Mouse (Mus musculus) embryonic facial prominence, embryonic 12.5 days (tissue): ENCODE data around the gene Prkcd. TPM values are rescaled to one million over a fixed set of nuclear protein-coding genes. Genes with fewer than 3 reads are reported as not detected.

ENCODE experiments used
- ATAC-seq: fragments of 200-750 bp; cut with Nextera tagmentation; 2 replicates; pipeline ENCODE4 v1.8.0; 2017; ENCODE audit not compliant: insufficient number of reproducible peaks, insufficient read depth, low FRiP score, low TSS enrichment
- H3K27ac ChIP-seq: fragments of 300-500 bp; sonication (generic); 2 replicates; pipeline ENCODE4 v1.5.1; 2016; ENCODE audit warnings: mild to moderate bottlenecking
- H3K27me3 ChIP-seq: fragments of 300-500 bp; sonication (generic); 2 replicates; pipeline ENCODE4 v1.6.1; 2016; ENCODE audit warnings: mild to moderate bottlenecking, moderate library complexity
- H3K36me3 ChIP-seq: fragments of 300-500 bp; sonication (generic); 2 replicates; pipeline ENCODE4 v1.6.1; 2016; ENCODE audit warnings: mild to moderate bottlenecking
- H3K4me1 ChIP-seq: fragments of 300-500 bp; sonication (generic); 2 replicates; pipeline ENCODE4 v1.6.1; 2016
- H3K4me2 ChIP-seq: fragments of 300-500 bp; sonication (generic); replicated peaks from 2 replicates; pipeline ENCODE4 v1.6.1; 2016; ENCODE audit warnings: mild to moderate bottlenecking, moderate library complexity
- H3K4me3 ChIP-seq: fragments of 300-500 bp; sonication (generic); 2 replicates; pipeline ENCODE4 v1.5.1; 2016; ENCODE audit warnings: mild to moderate bottlenecking
- H3K9ac ChIP-seq: fragments of 300-500 bp; sonication (generic); 2 replicates; pipeline ENCODE4 v1.6.1; 2016; ENCODE audit warnings: mild to moderate bottlenecking, moderate library complexity
- H3K9me3 ChIP-seq: fragments of 300-500 bp; sonication (generic); 2 replicates; pipeline ENCODE4 v1.6.1; 2016; ENCODE audit warnings: mild to moderate bottlenecking, moderate library complexity
- WGBS: fragments of 180-500 bp; shearing (Covaris S2); methylation state at CpG from one replicate; pipeline ENCODE4 v1.1.7; 2016; 5-methylcytosine and 5-hydroxymethylcytosine counted together
- polyA plus RNA-seq: library from polyadenylated mRNA; unstranded; fragments of >200 nt; fragmentation: Nextera tagmentation; extraction: Ambion mirVana; gene quantifications from 2 replicates; pipeline ENCODE4 v1.2.1, GENCODE M21; 2016

Prkcd gene
- polyA plus RNA-seq, 1 experiment from 2014 or later: 55.6 TPM

- Histone ChIP-seq H3K4me1 (no peaks in the 10 kb centered on the region; the same call in 1 of the 2 replicates), H3K27ac (no peak overlapping the region), H3K9me3 (no peaks in the 10 kb centered on the region), H3K4me3 (no peak overlapping the region), H3K9ac (no peak overlapping the region), H3K4me2 (no peak overlapping the region), H3K27me3 (no peaks in the 10 kb centered on the region), H3K36me3 (no peaks in the 10 kb centered on the region)
- WGBS: 93% methylated on average over 2 of the region's 2 CpGs
- no peak for ATAC-seq
Observed at GRCm38 (mm10) chr14:30618746-30619275, 7.2 kb downstream of the Prkcd start.

- H3K4me2 ChIP-seq: no peak overlapping the region
- WGBS: 51% methylated on average over 2 of the region's 2 CpGs
- H3K36me3 ChIP-seq: no peaks in the 10 kb centered on the region
- no peaks in the 10 kb centered on the region for H3K9me3 ChIP-seq
- no peak overlapping the region for H3K9ac ChIP-seq
- no peak overlapping the region for H3K27ac ChIP-seq
- no peaks in the 10 kb centered on the region; the same call in 1 of the 2 replicates for H3K4me1 ChIP-seq
- no peak overlapping the region for H3K4me3 ChIP-seq
- no peaks in the 10 kb centered on the region for H3K27me3 ChIP-seq
- ATAC-seq: no peak
Observed at GRCm38 (mm10) chr14:30616751-30617150, 9.3 kb downstream of the Prkcd start.

- no peak for ATAC-seq
- Histone ChIP-seq H3K27ac (no peak overlapping the region), H3K36me3 (peaks cover 3% of the 10 kb centered on the region; the same call in 1 of the 2 replicates), H3K4me1 (no peaks in the 10 kb centered on the region; the same call in 1 of the 2 replicates), H3K9me3 (no peaks in the 10 kb centered on the region), H3K27me3 (no peaks in the 10 kb centered on the region), H3K4me3 (no peak overlapping the region), H3K9ac (no peak overlapping the region), H3K4me2 (no peak overlapping the region)
- 70% methylated on average over 2 of the region's 2 CpGs for WGBS
Observed at GRCm38 (mm10) chr14:30612962-30613715, 12.9 kb downstream of the Prkcd start.

GRCm38 (mm10) chr14:30612523-30612922 lies 13.5 kb downstream of the Prkcd start:
- WGBS: 23% methylated on average over 7 of the region's 7 CpGs
- H3K9me3 ChIP-seq: no peaks in the 10 kb centered on the region
- H3K9ac ChIP-seq: no peak overlapping the region; the same call in 1 of the 2 replicates
- H3K4me3 ChIP-seq: no peak overlapping the region
- no peaks in the 10 kb centered on the region for H3K27me3 ChIP-seq
- ATAC-seq: no peak
- no peak overlapping the region for H3K27ac ChIP-seq
- peaks cover 3% of the 10 kb centered on the region; the same call in 1 of the 2 replicates for H3K36me3 ChIP-seq
- no peaks in the 10 kb centered on the region; the same call in 1 of the 2 replicates for H3K4me1 ChIP-seq
- H3K4me2 ChIP-seq: no peak overlapping the region

GRCm38 (mm10) chr14:30610940-30611339 lies 15.1 kb downstream of the Prkcd start:
- no peak overlapping the region for H3K4me3 ChIP-seq
- H3K4me2 ChIP-seq: no peak overlapping the region
- no peak overlapping the region for H3K27ac ChIP-seq
- H3K27me3 ChIP-seq: no peaks in the 10 kb centered on the region
- no peak for ATAC-seq
- peaks cover 9% of the 10 kb centered on the region for H3K36me3 ChIP-seq
- WGBS: 76% methylated on average over 3 of the region's 3 CpGs
- no peaks in the 10 kb centered on the region for H3K9me3 ChIP-seq
- no peaks in the 10 kb centered on the region; the same call in 1 of the 2 replicates for H3K4me1 ChIP-seq
- H3K9ac ChIP-seq: no peak overlapping the region

- ATAC-seq: no peak
- Histone ChIP-seq H3K36me3 (peaks cover 14% of the 10 kb centered on the region), H3K27me3 (no peaks in the 10 kb centered on the region), H3K27ac (no peak overlapping the region), H3K4me1 (no peaks in the 10 kb centered on the region; the same call in 1 of the 2 replicates), H3K4me3 (no peak overlapping the region), H3K9ac (no peak overlapping the region), H3K9me3 (no peaks in the 10 kb centered on the region), H3K4me2 (no peak overlapping the region)
- 62% methylated on average over 2 of the region's 2 CpGs for WGBS
Observed at GRCm38 (mm10) chr14:30610304-30610703, 15.7 kb downstream of the Prkcd start.

GRCm38 (mm10) chr14:30609499-30609898 lies 16.5 kb downstream of the Prkcd start:
- no peak for ATAC-seq
- H3K9me3 ChIP-seq: no peaks in the 10 kb centered on the region
- WGBS: 97% methylated on average over 3 of the region's 3 CpGs
- H3K9ac ChIP-seq: no peak overlapping the region
- H3K27me3 ChIP-seq: no peaks in the 10 kb centered on the region
- H3K27ac ChIP-seq: no peak overlapping the region
- H3K4me2 ChIP-seq: no peak overlapping the region
- no peaks in the 10 kb centered on the region for H3K4me1 ChIP-seq
- H3K36me3 ChIP-seq: peaks cover 16% of the 10 kb centered on the region
- no peak overlapping the region for H3K4me3 ChIP-seq

- Histone ChIP-seq H3K4me3 (no peak overlapping the region), H3K9me3 (no peaks in the 10 kb centered on the region), H3K27ac (no peak overlapping the region), H3K4me1 (no peaks in the 10 kb centered on the region), H3K27me3 (no peaks in the 10 kb centered on the region), H3K4me2 (no peak overlapping the region), H3K9ac (no peak overlapping the region), H3K36me3 (peaks cover 27% of the 10 kb centered on the region)
- 87% methylated on average over 6 of the region's 6 CpGs for WGBS
- no peak for ATAC-seq
Observed at GRCm38 (mm10) chr14:30608176-30608575, 17.8 kb downstream of the Prkcd start.

- ATAC-seq: no peak
- Histone ChIP-seq H3K4me1 (no peaks in the 10 kb centered on the region), H3K9ac (no peak overlapping the region), H3K27ac (no peak overlapping the region), H3K4me2 (no peak overlapping the region), H3K27me3 (no peaks in the 10 kb centered on the region), H3K9me3 (no peaks in the 10 kb centered on the region), H3K36me3 (peaks cover 27% of the 10 kb centered on the region), H3K4me3 (no peak overlapping the region)
- 88% methylated on average over 4 of the region's 4 CpGs for WGBS
Observed at GRCm38 (mm10) chr14:30607696-30608095, 18.3 kb downstream of the Prkcd start.

- Histone ChIP-seq H3K4me3 (no peak overlapping the region), H3K27me3 (no peaks in the 10 kb centered on the region), H3K4me2 (no peak overlapping the region), H3K27ac (no peak overlapping the region), H3K36me3 (peaks cover 30% of the 10 kb centered on the region), H3K4me1 (no peaks in the 10 kb centered on the region), H3K9ac (no peak overlapping the region), H3K9me3 (no peaks in the 10 kb centered on the region)
- WGBS: 89% methylated on average over 5 of the region's 5 CpGs
- peak; percentile 41; the same call in 1 of the 2 replicates for ATAC-seq
Observed at GRCm38 (mm10) chr14:30606817-30607216, 19.2 kb downstream of the Prkcd start.

GRCm38 (mm10) chr14:30597142-30597541 lies 28.9 kb downstream of the Prkcd start:
- H3K9me3 ChIP-seq: no peaks in the 10 kb centered on the region
- no peak overlapping the region for H3K27ac ChIP-seq
- 69% methylated on average over 2 of the region's 2 CpGs for WGBS
- no peaks in the 10 kb centered on the region for H3K27me3 ChIP-seq
- peaks cover 19% of the 10 kb centered on the region for H3K4me1 ChIP-seq
- no peak for ATAC-seq
- no peak overlapping the region for H3K4me3 ChIP-seq
- no peak overlapping the region for H3K4me2 ChIP-seq
- H3K9ac ChIP-seq: no peak overlapping the region
- peaks cover 34% of the 10 kb centered on the region for H3K36me3 ChIP-seq

GRCm38 (mm10) chr14:30596407-30596806 lies 29.6 kb downstream of the Prkcd start:
- no peak for ATAC-seq
- H3K4me3 ChIP-seq: no peak overlapping the region
- H3K9me3 ChIP-seq: no peaks in the 10 kb centered on the region
- no peak overlapping the region for H3K9ac ChIP-seq
- H3K27me3 ChIP-seq: no peaks in the 10 kb centered on the region
- H3K4me2 ChIP-seq: no peak overlapping the region
- peaks cover 27% of the 10 kb centered on the region for H3K36me3 ChIP-seq
- no peak overlapping the region for H3K27ac ChIP-seq
- peaks cover 19% of the 10 kb centered on the region for H3K4me1 ChIP-seq
- WGBS: 88% methylated on average over 3 of the region's 3 CpGs
